Mouse (Mus musculus): ENCODE results near the gene Kif15. TPM values are rescaled to one million over a fixed set of nuclear protein-coding genes. Genes with fewer than 3 reads are reported as not detected.

Kif15 gene
- total RNA-seq, 2 experiments from 2014 or later, result 17.5 to 24.9 TPM

Other genes starting within 250 kb of the Kif15 start
- gene Topaz1, start 203.7 kb upstream of the Kif15 start, total RNA-seq (2021), result not detected
- gene Tcaim, start 145.5 kb upstream of the Kif15 start, total RNA-seq (2021), result 10 to 100 TPM; 14.9 to 17.4 TPM
- gene Gm35549, start 107.0 kb upstream of the Kif15 start, total RNA-seq (2021), result not detected
- 100 to 1,000 TPM; 100 to 102 TPM for gene Zfp445, start 85.0 kb upstream of the Kif15 start, total RNA-seq (2021)
- gene Zkscan7, start 65.4 kb upstream of the Kif15 start, total RNA-seq (2021), result 1 to 10 TPM; 3.7 to 5.2 TPM
- gene Zfp105, start 28.0 kb upstream of the Kif15 start, total RNA-seq (2021), result 1 to 10 TPM; 7.8 to 9.3 TPM
- 10 to 100 TPM; 20.6 to 24.3 TPM for gene 1110059G10Rik, start within 50 bp of the Kif15 start, total RNA-seq (2021)
- gene Tmem42, start 70.3 kb downstream of the Kif15 start, total RNA-seq (2021), result 10 to 100 TPM; 10.7 to 12.8 TPM
- gene Tgm4, start 83.7 kb downstream of the Kif15 start, total RNA-seq (2021), result not detected
- 10 to 100 TPM; 53.4 to 54.4 TPM for gene Zdhhc3, start 162.2 kb downstream of the Kif15 start, total RNA-seq (2021)
- 10 to 100 TPM; 36.3 to 36.9 TPM for gene Exosc7, start 162.2 kb downstream of the Kif15 start, total RNA-seq (2021)
- gene Clec3b, start 199.9 kb downstream of the Kif15 start, total RNA-seq (2021), result 10 to 100 TPM; 32.8 to 39.7 TPM